Mouse (Mus musculus): Measurements from ENCODE around the gene Cers5. TPM values are rescaled to one million over a fixed set of nuclear protein-coding genes. Genes with fewer than 3 reads are reported as not detected.

Cers5 gene
- polyA plus RNA-seq, 1 experiment from 2014 or later, result 57.8 TPM

Other genes with a start within 250 kb of the Cers5 start
- gene Faim2, start 244.7 kb downstream of the Cers5 start, polyA plus RNA-seq (2014; fragmentation: Nextera tagmentation; extraction: Ambion mirVana), result 0.81 and 1.1 TPM in 2 replicates
- not detected in 2 replicates for gene Aqp2, start 193.8 kb downstream of the Cers5 start, polyA plus RNA-seq (2014; fragmentation: Nextera tagmentation; extraction: Ambion mirVana)
- 0.37 and 0.38 TPM in 2 replicates for gene Aqp5, start 182.1 kb downstream of the Cers5 start, polyA plus RNA-seq (2014; fragmentation: Nextera tagmentation; extraction: Ambion mirVana)
- gene Aqp6, start 171.5 kb downstream of the Cers5 start, polyA plus RNA-seq (2014; fragmentation: Nextera tagmentation; extraction: Ambion mirVana), result 0.11 and 0.22 TPM in 2 replicates
- 214 and 230 TPM in 2 replicates for gene Racgap1, start 121.2 kb downstream of the Cers5 start, polyA plus RNA-seq (2014; fragmentation: Nextera tagmentation; extraction: Ambion mirVana)
- 10.5 and 11.4 TPM in 2 replicates for gene Asic1, start 102.5 kb downstream of the Cers5 start, polyA plus RNA-seq (2014; fragmentation: Nextera tagmentation; extraction: Ambion mirVana)
- gene Smarcd1, start 70.8 kb downstream of the Cers5 start, polyA plus RNA-seq (2014; fragmentation: Nextera tagmentation; extraction: Ambion mirVana), result 111 and 113 TPM in 2 replicates
- not detected in 2 replicates for gene Gm17349, start 67.4 kb downstream of the Cers5 start, polyA plus RNA-seq (2014; fragmentation: Nextera tagmentation; extraction: Ambion mirVana)
- 0.14 and 0.18 TPM in 2 replicates for gene Gpd1, start 55.4 kb downstream of the Cers5 start, polyA plus RNA-seq (2014; fragmentation: Nextera tagmentation; extraction: Ambion mirVana)
- 135 and 140 TPM in 2 replicates for gene Cox14, start 47.3 kb downstream of the Cers5 start, polyA plus RNA-seq (2014; fragmentation: Nextera tagmentation; extraction: Ambion mirVana)
- gene Lima1, start 102.6 kb upstream of the Cers5 start, polyA plus RNA-seq (2014; fragmentation: Nextera tagmentation; extraction: Ambion mirVana), result 22.0 and 25.9 TPM in 2 replicates
- not detected in 2 replicates for gene Fam186a, start 194.2 kb upstream of the Cers5 start, polyA plus RNA-seq (2014; fragmentation: Nextera tagmentation; extraction: Ambion mirVana)
- 36.9 and 41.8 TPM in 2 replicates for gene Larp4, start 197.2 kb upstream of the Cers5 start, polyA plus RNA-seq (2014; fragmentation: Nextera tagmentation; extraction: Ambion mirVana)